Mouse (Mus musculus) kidney, embryonic 16.5 days (tissue): Measurements from ENCODE around the gene Tceanc. TPM values are rescaled to one million over a fixed set of nuclear protein-coding genes. Genes with fewer than 3 reads are reported as not detected.

Source experiments
- ATAC-seq: fragments of 200-750 bp; cut with Nextera tagmentation; 2 replicates; pipeline ENCODE4 v1.8.0; 2017; ENCODE audit warnings: moderate TSS enrichment; ENCODE audit not compliant: low FRiP score, low TSS enrichment
- H3K27ac ChIP-seq: fragments of 300-500 bp; sonication (generic); 2 replicates; pipeline ENCODE4 v1.5.1; 2014; ENCODE audit warnings: low read length
- H3K27me3 ChIP-seq: fragments of 300-500 bp; sonication (generic); 2 replicates; pipeline ENCODE4 v1.6.1; 2014; ENCODE audit warnings: low read length, control low read depth, mixed read lengths; ENCODE audit not compliant: insufficient read depth
- H3K36me3 ChIP-seq: fragments of 300-500 bp; sonication (generic); 2 replicates; pipeline ENCODE4 v1.6.1; 2014; ENCODE audit warnings: low read length, control low read depth, mixed read lengths; ENCODE audit not compliant: insufficient read depth
- H3K4me1 ChIP-seq: fragments of 300-500 bp; sonication (generic); 2 replicates; pipeline ENCODE4 v1.6.1; 2014; ENCODE audit warnings: low read length, control low read depth, mixed read lengths; ENCODE audit not compliant: insufficient read depth
- H3K4me2 ChIP-seq: fragments of 300-500 bp; sonication (generic); replicated peaks from 2 replicates; pipeline ENCODE4 v1.6.1; 2014; ENCODE audit warnings: low read depth, low read length
- H3K4me3 ChIP-seq: fragments of 300-500 bp; sonication (generic); 2 replicates; pipeline ENCODE4 v1.5.1; 2014; ENCODE audit warnings: mild to moderate bottlenecking, low read length
- H3K9ac ChIP-seq: fragments of 300-500 bp; sonication (generic); replicated peaks from 2 replicates; pipeline ENCODE4 v1.6.1; 2014; ENCODE audit warnings: low read length
- H3K9me3 ChIP-seq: fragments of 300-500 bp; sonication (generic); 2 replicates; pipeline ENCODE4 v1.6.1; 2016; ENCODE audit warnings: low read length, control low read depth
- WGBS: fragments of 180-500 bp; shearing (Covaris S2); extraction: QIAGEN DNeasy Blood & Tissue Kit; methylation state at CpG from one replicate; pipeline ENCODE4 v1.1.7; 2014; 5-methylcytosine and 5-hydroxymethylcytosine counted together
- polyA plus RNA-seq: library from polyadenylated mRNA; unstranded; fragments of >200 nt; fragmentation: Nextera tagmentation; extraction: Ambion mirVana; gene quantifications from 2 replicates; pipeline ENCODE4 v1.2.1, GENCODE M21; 2015

Gene Tceanc
- polyA plus RNA-seq, 1 experiment from 2014 or later, result 9.9 TPM

DNA sequence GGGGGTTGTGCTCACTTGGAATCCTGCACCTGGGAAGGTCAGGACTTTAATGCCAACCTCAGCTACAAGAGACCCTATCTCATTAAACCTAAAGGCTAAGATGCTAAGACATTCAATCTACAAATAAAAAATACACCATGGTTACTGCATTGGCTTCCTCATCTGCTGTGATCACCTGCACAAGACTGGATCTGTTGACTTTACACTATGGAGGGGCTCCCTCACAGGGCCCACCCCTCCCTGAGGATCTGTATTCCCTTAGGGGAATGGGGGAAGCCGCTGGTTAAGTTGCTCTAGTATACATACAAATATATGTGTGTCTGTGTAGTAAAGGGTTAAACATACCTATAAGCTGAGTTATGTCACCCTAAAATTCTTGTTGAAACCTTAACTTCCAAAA is 62.8 kb downstream of the Tceanc start:
- Histone ChIP-seq H3K27me3 (peaks cover 8% of the 10 kb centered on the region; the same call in 1 of the 2 replicates), H3K27ac (no peak overlapping the region), H3K9me3 (no peaks in the 10 kb centered on the region), H3K4me3 (no peak overlapping the region), H3K9ac (no peak overlapping the region), H3K36me3 (peaks cover 9% of the 10 kb centered on the region; the same call in 1 of the 2 replicates), H3K4me1 (no peaks in the 10 kb centered on the region), H3K4me2 (no peak overlapping the region)
- 79% methylated on average over 1 of the region's 1 CpGs for WGBS
- no peak for ATAC-seq

DNA sequence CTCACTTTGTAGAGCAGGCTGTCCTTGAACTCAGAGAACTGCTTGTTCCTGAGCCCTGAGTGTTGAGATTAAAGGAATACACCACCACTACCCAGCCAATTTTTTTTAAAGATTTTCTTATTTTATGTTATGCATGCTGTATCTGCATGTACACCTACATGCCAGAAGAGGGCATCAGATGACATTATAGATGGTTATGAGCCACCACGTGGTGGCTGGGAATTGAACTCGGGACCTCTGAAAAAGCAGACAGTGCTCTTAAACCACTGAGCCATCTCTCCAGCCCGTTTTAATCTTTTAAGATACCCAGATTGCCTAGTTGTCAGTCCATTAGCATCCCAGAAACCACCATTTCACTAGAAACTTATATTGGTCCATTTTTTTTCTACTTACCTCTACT is 64.0 kb downstream of the Tceanc start:
- no peak overlapping the region for H3K9ac ChIP-seq
- H3K36me3 ChIP-seq, result peaks cover 7% of the 10 kb centered on the region; the same call in 1 of the 2 replicates
- no peak overlapping the region for H3K4me3 ChIP-seq
- WGBS, result 70% methylated on average over 3 of the region's 3 CpGs
- no peak overlapping the region for H3K4me2 ChIP-seq
- peaks cover 5% of the 10 kb centered on the region; the same call in 1 of the 2 replicates for H3K27me3 ChIP-seq
- H3K9me3 ChIP-seq, result no peaks in the 10 kb centered on the region
- no peak overlapping the region for H3K27ac ChIP-seq
- no peak for ATAC-seq
- H3K4me1 ChIP-seq, result no peaks in the 10 kb centered on the region

DNA sequence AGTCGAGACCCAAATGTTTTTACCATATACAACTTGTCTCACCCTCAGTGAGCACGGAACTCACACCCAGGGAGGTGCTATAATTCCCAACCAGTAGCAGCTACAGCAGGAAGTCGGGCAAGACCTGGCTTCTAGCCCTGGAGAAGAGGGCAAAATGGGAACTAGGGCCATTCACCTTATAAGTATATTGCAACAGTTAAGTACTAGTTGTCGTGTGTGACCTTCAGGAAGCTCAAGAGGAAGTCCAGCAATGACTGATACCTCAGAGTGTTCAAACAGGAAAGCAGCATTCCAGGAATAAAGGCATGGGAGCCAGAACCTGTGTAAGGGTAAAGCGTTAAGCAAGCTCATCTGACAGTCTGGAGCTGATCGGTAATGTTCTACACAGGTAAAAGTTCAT is 64.8 kb downstream of the Tceanc start:
- no peak overlapping the region for H3K27ac ChIP-seq
- H3K4me2 ChIP-seq, result no peak overlapping the region
- H3K36me3 ChIP-seq, result peaks cover 7% of the 10 kb centered on the region; the same call in 1 of the 2 replicates
- H3K4me1 ChIP-seq, result no peaks in the 10 kb centered on the region
- peaks cover 5% of the 10 kb centered on the region; the same call in 1 of the 2 replicates for H3K27me3 ChIP-seq
- H3K4me3 ChIP-seq, result no peak overlapping the region
- no peak for ATAC-seq
- H3K9me3 ChIP-seq, result no peaks in the 10 kb centered on the region
- H3K9ac ChIP-seq, result no peak overlapping the region
- WGBS, result 80% methylated on average over 6 of the region's 6 CpGs

Other genes with a start within 250 kb of the Tceanc start
- 23.4 and 23.9 TPM in 2 replicates for gene Trappc2, start 78.0 kb downstream of the Tceanc start, polyA plus RNA-seq
- gene Ofd1, start 77.9 kb downstream of the Tceanc start, polyA plus RNA-seq, result 6.1 TPM in 2 replicates
- 46.2 and 48.7 TPM in 2 replicates for gene Rab9, start 38.7 kb downstream of the Tceanc start, polyA plus RNA-seq
- 8.7 and 12.7 TPM in 2 replicates for gene Egfl6, start 67.2 kb upstream of the Tceanc start, polyA plus RNA-seq